Mouse (Mus musculus): ENCODE data around the gene Fgfr2. TPM values are rescaled to one million over a fixed set of nuclear protein-coding genes. Genes with fewer than 3 reads are reported as not detected.

The Fgfr2 gene
- polyA plus RNA-seq, 1 experiment from 2014 or later, result not detected

DNA sequence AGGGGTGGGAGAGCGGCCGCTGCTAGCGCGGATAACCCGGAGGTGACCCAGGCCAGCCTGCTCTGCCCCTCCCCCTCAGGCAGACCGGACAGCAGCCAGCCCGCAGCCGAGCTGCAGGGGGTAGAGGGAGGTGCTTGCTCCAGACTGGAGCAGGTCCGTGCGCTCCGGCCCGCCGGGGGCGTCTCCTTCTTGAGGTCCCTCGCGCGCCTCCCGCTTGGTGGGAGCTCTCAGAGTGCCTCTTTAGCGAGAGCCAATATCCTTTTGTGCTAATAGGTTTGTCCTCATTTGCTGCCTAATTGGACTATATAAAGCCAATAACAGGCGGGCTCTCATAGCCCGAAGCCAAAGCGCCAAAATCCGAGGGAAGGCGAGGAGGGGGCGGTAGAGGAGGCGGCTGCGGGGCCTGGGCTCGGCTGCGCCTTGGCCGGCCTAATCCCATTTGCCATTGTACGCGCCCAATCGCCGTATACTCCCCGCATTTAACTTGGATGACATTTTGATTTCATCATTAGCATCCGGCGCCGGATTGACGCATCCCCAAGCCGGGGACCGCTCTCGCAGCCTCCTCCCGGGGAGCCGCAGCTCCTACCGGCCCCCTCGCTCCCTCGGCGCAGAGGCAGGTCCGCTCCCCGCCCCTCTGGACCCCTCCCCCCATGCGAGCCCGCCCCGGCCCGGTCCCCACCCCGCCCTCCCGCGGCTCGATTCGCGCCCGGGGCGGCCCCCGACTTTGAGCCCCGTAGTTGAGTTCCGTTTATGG, 1580.9 kb downstream of the Fgfr2 start, which contains the start of gene Hmx3:
Gene Hmx3, plus strand, starts transcription at position 753 of the 757 bp plus-strand sequence.

DNA sequence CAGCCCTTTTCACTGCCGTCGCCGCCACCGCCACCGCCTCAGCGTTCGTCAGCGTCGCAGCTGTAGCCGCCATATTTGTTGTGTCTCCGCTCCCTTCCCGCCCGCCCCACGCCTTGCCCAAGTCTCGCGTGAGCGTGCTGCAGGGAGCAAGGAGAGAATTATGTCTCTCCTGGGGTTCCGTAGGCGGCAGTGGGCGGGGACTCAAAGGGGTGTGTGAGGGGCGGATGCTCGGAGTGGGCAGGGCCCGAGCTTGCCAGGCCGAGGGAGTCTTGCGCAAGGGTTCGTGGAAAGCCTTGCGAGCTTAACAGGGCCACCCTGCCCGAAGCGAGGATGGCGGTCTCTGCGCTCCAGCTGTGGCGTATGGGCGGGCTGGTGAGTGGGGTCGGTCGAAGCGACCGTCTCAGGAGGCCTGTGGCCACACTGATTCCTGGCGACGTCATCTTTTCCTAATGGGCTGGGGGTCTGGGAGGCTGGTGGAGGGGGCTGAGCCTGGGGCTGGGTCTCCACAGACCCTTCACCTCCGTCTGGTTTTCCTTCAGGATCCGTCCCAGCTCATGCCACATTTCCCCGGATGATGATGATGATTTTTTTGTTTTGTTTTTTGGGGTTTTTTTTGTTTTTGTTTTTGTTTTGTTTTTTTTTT, 1712.6 kb downstream of the Fgfr2 start, which contains the start of the genes Ikzf5 and Acadsb:
Gene Ikzf5, minus strand, starts transcription at position 106 of the 643 bp plus-strand sequence.
Gene Acadsb, plus strand, starts transcription at position 186 of the 643 bp plus-strand sequence.

DNA sequence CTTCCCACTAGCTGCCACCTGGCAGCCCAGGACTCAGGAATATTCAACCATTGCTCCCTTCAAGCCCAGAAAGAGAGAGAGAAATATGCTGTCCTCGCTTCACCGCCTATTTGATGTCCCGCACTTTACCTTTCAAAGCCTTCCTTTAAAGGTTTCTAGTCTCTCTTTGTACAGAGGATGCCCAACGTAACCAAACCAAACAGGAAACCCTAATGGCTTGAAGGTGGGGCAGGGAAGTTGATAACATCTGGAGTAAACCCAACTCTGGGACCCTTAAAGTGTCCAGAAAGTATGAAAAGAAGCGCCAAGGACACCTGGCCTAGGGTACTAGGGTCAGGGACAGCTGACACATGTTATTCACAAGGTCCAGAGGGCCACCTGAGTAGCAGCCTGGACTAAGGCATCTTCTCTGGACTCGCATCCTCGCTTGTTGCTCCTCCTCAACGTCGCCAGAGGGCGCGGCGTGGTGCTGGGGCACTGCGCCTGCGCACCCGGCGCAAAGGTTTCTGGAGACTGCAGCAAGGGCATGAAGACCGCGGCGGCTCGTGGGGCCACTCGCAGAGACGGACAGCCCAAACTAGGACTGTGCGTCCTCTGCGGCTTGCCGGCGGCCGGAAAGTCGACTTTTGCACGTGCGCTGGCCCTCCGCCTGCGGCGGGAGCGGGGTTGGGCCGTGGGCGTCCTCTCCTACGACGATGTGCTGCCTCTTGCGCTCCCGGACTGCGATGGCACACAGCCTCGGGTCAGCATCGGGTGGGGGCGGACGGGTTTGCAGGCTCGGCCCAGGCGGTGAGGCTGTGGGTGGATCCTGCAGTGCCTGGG, 1752.3 kb downstream of the Fgfr2 start, which contains the start of gene Pstk:
Gene Pstk, plus strand, starts transcription at position 494 of the 822 bp plus-strand sequence.

DNA sequence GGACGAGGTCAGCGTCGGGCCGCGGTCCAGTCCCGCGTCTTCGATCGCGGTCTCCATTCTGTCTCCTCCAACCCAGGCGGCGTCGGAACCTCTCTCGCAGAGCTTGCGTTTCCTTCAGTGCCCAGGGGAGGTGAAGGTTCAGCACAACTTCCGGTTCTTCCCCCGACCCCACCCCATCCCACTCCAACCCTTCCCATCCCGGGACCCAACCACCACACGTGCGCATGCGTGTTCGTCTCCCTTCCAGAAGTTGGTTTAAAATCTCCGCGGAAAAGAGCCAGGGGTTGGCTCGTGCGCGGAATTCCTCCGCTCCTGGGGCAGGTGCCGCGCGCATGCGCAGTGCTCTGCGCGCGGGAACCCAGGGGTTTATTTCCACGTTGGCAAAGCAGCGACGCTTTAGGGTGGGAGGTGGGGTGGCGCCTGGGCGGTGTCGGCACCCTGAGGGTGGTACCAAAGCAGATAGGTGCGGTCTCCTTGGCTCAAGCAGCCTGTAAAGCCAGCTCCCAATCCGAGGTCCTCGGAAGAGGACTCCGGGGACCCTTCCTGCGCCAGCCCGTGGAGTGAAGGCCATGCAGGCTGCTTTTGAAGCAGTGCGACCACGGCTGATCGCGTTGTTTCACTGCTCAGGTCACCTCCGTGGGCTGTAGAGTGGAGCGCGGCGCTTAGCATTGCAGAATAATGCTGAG, 1760.4 kb downstream of the Fgfr2 start, which contains the start of gene 2310057M21Rik:
Gene 2310057M21Rik, minus strand, starts transcription at position 145 of the 686 bp plus-strand sequence.

DNA sequence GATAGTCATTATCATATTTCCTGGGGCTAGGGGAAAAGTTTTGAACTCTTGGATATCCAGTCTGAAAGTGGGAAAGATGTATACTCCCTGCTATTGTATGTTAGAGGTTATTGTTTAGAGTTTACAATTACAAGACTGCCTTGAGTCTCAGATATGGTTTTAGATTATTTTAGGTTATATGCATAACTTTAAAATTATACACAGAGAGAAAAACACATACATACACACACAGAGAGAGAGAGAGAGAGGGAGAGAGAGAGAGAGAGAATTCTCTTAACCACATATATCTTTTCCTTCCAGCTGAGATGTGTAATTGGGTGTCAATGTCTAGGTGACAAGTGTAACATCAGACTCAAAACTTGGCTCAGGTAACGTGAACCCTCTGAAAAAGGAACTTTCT, 1789.6 kb downstream of the Fgfr2 start, which contains the start of gene Fam24a:
Gene Fam24a, plus strand, starts transcription at position 301 of the 400 bp plus-strand sequence.

DNA sequence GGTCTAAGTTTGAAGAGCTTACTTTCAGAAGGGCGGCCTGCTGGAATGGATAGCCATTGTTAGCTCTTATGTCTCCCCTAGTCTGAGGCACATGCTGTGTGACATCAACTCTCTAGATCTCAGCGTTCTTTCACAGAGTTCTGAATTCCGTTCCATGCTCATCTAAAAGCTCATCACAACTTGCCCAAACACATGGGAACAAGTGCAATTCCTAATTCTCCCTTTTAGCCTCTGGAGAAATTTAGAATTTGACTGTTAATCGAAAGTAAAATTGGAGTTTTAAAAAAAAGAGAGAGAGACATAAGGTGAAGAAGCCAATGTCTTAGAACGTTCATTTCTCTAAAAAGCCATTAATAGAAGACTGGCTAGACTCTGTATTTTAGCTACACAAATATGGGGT, 1793.7 kb downstream of the Fgfr2 start, which contains the start of gene Fam24b:
Gene Fam24b, minus strand, starts transcription at position 101 of the 400 bp plus-strand sequence.

DNA sequence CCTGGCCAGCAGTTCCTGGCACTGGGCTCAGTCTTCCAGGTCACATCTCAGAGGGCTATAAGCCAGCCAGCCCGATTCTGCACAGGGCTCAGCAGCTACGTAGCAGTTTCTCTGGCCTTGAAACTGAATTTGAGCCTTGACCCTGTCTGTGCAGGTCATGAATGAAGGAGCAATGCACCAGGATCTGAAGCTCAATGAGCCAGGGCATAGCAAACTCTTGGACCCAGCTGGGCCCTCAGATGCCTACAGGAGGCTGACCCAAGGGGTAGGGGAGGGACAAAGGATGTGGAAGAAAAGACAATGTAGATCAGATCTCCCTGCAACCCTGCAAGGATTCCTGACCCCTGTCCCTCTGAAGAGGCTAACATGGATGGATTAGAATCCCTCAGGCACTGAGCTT, 1801.0 kb downstream of the Fgfr2 start, which contains the start of gene Cuzd1:
Gene Cuzd1, minus strand, starts transcription at position 101 of the 400 bp plus-strand sequence.

DNA sequence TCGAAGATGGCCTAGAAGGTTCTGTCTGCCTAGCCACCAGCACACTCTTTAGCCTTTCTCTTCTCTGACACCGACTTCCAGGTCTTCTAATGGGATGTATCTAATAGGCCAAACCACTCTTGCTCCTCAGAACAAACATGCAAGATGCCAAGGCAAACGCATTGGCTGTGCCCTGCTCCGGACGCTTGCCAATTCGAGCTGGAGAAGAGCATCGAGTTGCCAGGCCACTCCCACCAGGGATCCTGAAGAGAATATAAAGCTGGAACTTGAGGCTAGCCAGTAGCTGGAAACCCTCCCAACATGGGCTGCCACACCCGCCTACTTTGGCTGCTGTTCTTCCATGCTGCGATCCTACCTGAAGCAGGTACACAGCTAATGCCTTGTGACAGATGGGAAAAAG, 1949.0 kb downstream of the Fgfr2 start, which contains the start of gene 5430419D17Rik:
Gene 5430419D17Rik, plus strand, starts transcription at position 282 of the 400 bp plus-strand sequence.

DNA sequence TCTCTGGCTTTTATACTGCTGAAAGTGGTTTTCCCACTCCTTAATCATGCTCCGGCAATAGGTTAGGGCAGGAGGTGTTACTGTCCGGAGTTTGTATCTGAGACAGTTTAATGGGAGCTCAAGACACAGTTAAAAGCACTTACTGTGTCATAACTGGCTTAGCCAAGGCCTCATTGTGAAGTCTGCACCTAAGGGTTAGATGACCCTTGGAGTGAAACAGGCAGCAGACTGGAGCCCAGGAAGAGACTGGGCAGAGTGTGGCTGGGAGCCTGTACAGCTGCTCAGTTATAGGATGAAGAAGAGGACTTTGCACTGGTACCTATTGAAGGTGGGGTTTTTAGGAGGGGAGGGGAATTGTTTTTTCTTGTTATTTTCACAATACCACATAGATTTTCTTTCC, 1976.9 kb downstream of the Fgfr2 start, which contains the start of gene 4933402N03Rik:
Gene 4933402N03Rik, minus strand, starts transcription at position 101 of the 400 bp plus-strand sequence.

DNA sequence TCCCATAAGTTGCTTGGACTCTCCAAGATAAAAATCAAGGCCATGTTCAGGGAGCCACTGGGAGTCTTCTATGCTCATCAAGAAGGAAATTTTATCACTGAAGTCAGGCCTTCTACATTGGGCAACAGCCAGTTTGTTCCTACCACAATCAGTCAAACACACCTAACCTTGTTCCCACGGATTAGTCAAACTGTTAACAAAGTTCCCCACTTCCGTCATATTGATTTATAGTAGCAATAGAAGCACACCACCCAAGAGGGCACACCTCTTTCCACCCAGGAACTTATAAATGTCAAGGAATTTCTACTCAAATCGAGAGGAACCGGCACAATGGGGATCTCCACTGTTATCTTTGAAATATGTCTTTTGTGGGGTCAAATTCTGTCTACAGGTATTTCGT, 2091.4 kb downstream of the Fgfr2 start, which contains the start of gene Dmbt1:
Gene Dmbt1, plus strand, starts transcription at position 299 of the 400 bp plus-strand sequence.

DNA sequence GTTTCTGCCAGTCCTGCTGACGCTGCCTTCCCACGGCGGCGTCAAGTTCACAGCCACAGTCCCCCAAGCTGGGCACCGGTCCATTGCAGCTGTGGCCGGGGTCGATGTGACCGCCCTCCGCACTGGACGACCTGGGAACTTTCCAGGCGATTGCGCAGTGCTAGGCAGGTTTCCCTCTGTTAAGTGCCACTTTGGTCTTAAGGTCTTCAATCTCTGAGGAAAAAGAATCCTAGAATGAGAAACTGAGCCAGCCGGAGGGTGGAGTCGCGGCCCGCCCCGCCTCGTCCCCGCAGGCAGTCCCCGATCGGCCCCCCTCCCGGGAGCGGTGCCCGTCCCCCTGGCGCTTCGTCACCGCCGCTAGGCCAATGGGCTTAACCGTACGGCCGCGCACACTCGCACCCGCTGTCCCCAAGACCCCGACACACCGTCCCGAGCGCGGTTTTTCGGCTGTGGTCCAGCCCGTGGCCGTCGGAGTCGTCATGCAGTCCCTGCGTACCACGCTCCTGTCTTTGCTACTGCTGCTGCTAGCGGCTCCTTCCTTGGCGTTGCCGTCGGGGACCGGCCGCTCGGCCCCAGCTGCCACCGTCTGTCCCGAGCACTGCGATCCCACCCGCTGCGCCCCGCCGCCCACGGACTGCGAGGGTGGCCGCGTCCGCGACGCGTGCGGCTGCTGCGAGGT, 2187.2 kb downstream of the Fgfr2 start, which contains the start of gene Htra1:
Gene Htra1, plus strand, starts transcription at position 319 of the 679 bp plus-strand sequence.

DNA sequence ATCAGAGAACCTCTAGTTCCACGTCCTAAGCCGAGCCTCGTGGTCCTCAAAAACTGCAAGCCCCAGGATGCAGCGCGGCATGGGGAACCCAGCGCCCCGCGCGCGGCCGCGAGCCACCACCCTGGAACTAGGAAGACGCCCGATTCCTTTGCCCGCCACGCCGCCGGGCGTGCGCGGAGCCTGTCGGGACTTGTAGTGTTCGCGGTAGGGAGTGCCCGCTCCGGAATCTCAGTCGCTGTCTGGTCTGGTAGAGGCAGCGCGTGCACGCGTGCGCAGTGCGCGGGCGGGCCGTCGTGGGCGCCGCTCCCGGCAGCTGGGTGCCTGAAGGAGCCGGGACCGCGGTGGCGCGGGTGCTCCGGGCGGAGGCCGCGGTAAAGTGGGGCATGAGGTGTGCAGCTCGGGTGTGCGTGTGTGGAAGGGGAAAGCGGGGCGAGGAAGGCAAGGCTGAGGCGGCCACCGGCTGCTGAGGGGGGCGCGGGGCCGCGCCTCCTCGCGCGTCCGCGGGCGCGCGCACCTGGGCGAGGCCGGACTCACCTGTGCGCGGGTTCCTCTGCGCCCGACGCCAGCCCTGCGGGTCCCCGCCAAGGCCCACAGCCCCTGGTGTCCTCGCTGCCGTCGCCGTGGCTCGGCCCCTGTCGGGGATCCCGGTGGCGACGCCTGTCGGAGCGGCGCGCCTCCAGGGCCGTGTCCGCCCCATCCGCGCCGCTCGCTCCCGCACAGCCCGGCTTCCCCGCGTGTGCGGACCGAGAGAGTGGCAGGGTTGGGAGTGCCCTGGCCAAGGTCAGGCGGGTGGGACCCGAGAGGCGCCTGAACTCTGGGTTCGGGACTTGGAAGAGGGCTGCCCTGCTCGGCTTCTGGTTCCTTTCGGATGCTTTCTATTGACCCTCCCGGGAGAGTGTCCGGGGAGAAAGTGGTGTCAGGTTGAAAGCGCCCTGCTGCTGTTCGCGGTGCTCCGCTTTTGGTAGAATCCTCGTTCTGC, 2257.2 kb downstream of the Fgfr2 start, which contains the start of gene Plekha1:
Gene Plekha1, plus strand, starts transcription at position 144 of the 979 bp plus-strand sequence.

DNA sequence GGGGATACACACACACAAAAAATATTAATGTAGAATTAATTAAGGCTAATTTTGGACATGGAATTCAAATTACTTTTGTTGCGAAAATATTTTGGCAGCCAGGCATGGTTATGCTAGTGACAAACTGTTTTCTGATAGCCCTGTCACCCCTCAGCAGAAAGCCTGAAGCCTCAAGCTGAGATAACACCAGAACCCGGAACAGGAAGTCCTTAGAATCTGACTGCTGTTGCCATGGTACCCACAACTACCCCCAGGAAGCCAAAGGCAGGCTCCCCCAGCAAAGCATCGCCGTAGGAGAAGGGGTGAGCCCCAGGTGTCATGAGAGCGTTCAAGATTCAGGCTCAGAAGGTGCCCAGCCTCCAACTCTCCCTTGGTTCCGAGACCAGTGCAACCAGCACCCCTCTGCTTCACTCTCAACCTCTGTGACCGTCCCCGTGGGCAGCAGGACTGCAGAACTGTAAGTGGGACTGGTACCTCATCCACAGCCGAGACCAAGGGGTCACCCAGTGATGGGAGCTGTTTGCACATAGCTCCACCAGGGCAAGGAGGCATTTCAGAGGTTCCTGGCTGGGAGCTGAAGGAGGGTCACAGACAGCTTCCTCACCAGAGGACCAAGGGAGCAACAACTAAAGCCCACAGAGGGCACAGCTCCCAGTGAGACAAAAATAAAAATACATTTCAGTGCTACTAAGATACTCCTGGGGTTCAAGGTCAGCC, 2349.1 kb downstream of the Fgfr2 start, which contains the start of gene Btbd16:
Gene Btbd16, plus strand, starts transcription at position 156 of the 717 bp plus-strand sequence.

DNA sequence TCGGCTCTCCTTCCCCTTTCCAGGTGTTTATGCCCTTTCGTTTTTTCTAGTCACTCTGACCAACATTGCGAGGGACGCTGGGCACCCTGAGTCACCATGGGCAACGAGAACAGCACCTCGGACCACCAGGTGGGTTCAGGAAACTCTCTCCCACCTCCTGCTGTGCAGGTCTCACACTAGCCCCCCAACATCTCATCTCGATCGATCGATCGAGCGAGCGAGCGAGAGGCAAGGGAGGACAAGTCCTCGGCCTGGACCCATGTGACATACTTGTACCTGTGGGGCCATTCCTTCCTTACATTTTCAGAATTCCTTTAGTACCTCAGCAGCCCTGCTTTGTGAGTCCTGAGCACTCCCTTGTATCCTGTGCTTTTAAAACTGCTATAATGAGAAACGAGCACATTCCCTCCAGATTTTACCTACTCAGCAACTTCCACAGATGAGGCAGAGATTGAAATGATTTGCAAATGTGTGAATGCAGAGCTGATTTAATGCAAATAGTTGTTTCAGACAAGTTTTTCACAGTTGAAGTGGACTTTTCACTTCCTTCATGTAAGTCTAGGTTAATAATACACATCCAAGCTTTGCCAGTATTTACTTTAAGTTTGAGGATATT, 2545.7 kb downstream of the Fgfr2 start, which contains the start of gene Tacc2:
Gene Tacc2, plus strand, starts transcription at position 51 of the 616 bp plus-strand sequence.

DNA sequence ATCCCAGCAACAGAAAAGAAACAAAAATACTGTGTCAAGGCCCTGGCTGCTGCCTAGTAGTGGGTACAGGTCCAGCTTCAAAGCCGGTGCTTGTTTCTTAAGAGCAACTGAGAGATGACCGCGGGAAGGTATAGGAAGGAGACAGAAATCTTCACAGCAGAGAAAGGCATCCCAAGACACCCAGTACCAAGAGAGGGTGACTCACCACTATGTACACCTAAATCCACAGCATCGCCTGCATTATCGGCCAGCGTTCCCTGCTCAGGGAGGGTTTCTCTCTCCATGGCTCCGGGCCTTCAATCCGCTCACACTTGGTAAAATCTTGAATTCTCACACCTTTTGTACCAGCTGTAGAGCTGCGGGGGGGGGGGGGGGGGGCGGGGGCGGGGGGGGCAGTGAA, 2550.3 kb downstream of the Fgfr2 start, which contains the start of gene Nsmce4a:
Gene Nsmce4a, minus strand, starts transcription at position 298 of the 400 bp plus-strand sequence.

DNA sequence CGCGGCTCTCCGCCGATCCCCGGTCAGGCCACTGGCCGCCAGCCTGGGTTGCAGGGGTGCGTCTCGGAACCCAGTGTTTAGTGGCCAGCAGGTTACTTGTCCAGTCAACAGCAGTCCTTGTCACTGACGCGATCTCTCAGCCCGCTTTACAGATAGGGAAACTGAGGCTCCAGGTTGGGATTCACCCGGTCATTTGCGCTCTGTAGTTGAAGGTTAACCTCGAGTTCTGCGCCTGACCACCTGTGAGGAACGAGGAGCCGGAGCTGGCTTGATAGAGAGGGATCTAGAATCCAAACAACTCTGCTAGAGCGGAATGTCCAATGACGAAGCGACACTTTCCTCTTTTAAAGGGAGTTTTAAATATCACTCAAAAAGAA, 2603.1 kb downstream of the Fgfr2 start, which contains the start of gene Ate1:
Gene Ate1, minus strand, starts transcription at position 321 of the 377 bp plus-strand sequence.

All from CD4-positive, CD25-positive, alpha-beta regulatory T cell (primary cell).